Mouse (Mus musculus): ENCODE measurements at regions not wholly inside any gene's neighbourhood (a gene's known extent, or its start where the extent isn't known, plus 50 kb on each side); places are given as distances from the start of the nearest gene placed in this dataset.

- TF ChIP-seq CTCF (IDR thresholded peaks at IDR 0.05; ENCODE audit: extremely low read depth, insufficient read depth, insufficient read length, insufficient replicate concordance) (no peak), POLR2A (IDR thresholded peaks at IDR 0.05; ENCODE audit: low read depth, low read length) (no peak)
These were observed 296.6 kb upstream of the Gm15217 start for GRCm38 (mm10) chr14:46082646-46083045.
